Comparison of ENCODE assay signal across 18 mouse cellular contexts in genomic region chr2:29130118-29130899, GRCm38 (mm10). TPM values are rescaled to one million over a fixed set of nuclear protein-coding genes. Genes with fewer than 3 reads are reported as not detected.
DNase-seq lines count a peak whose midpoint lies in the region; ATAC-seq and TF ChIP-seq lines count a peak whose summit lies in the region.
"Had no signal": no experiment of that assay in that cellular context is flagged by ENCODE, and none has a peak within 500 bp of the region (broad histone marks: within the 10 kb centered on the region; RNA-seq: fewer than 3 reads in every experiment).

No protein-coding gene starts in this region.

- intact Hi-C loops in left cerebral cortex, adult 2 months (cut with DNase I), result no loop called here
- intact Hi-C loops in left cerebral cortex, postnatal 14 days (cut with DNase I), result no loop called here

- TF ChIP-seq CTCF in left cerebral cortex, adult 2 months (IDR thresholded peaks at IDR 0.05), result peak; percentile 37

- no peak for DNase-seq in left cerebral cortex, adult 2 months (ENCODE audit: extremely low spot score in 1 of 2, low spot score in 2 of 2)
- no peak for DNase-seq in left cerebral cortex, postnatal 14 days (ENCODE audit: low spot score in 2 of 2)
- peak; percentile 35 for DNase-seq in A20 (ENCODE audit: low read depth, low spot score)
- no peak for DNase-seq in ovary, postnatal 10 days (ENCODE audit: low spot score)
- no peak for DNase-seq in frontal cortex, postnatal 25 days (ENCODE audit: low spot score in 2 of 2)
- DNase-seq: cerebellum, adult 11-12 months; gastrocnemius, postnatal 36 days; layer of hippocampus, adult 9-11 months; right cerebral cortex, postnatal 14 days; thymus, postnatal 14 days had no signal

- no peak overlapping the region for H3K4me3 ChIP-seq in left cerebral cortex, adult 2 months
- H3K4me3 ChIP-seq: erythroblast, embryonic 14.5 days; heart, embryonic 15.5 days; hindbrain, embryonic 13.5 days; kidney, embryonic 15.5 days; megakaryocyte, embryonic 14.5 days had no signal

- H3K27ac ChIP-seq in left cerebral cortex, adult 2 months, result no peak overlapping the region
- H3K27ac ChIP-seq: heart, embryonic 15.5 days; hindbrain, embryonic 13.5 days; kidney, embryonic 15.5 days; liver, embryonic 14.5 days had no signal

- peak; percentile 45 for ATAC-seq in CD4-positive, CD25-positive, alpha-beta regulatory T cell, adult 4 months
- peak; percentile 45 for ATAC-seq in megakaryocyte, adult 5-6 weeks (ENCODE audit: poor library complexity, severe bottlenecking)

RNA-seq across cellular contexts. Expression of gene Setx, which starts 6.3 kb away (rescaled TPM):
- total RNA-seq in left cerebral cortex, adult 2 months (2021), result 10 to 100 TPM; 46.6 to 49.4 TPM
- 10 to 100 TPM; 49.2 to 54.2 TPM for total RNA-seq in left cerebral cortex, postnatal 14 days (2021)
- 10 to 100 TPM; 27.6 to 40.7 TPM for polyA plus RNA-seq in CD4-positive, CD25-positive, alpha-beta regulatory T cell, adult 4 months (2017; shearing (Covaris generic))
- total RNA-seq in megakaryocyte, adult 5-6 weeks (2015), result 33.0 and 42.0 TPM in 2 replicates
- 51.4 and 81.2 TPM in 2 replicates for total RNA-seq in megakaryocyte, adult 5-6 weeks (2017)
